Mouse (Mus musculus): Measurements from ENCODE around the gene Lgals3bp.
"Not testable (repeated sequence)": the region's sequence is repeated elsewhere in the genome, so short reads cannot be mapped to it uniquely, and the experiment has no call there.

Lgals3bp gene

GRCm38 (mm10) chr11:118397806-118398530 is 3.9 kb downstream of the Lgals3bp start:
- DNase-seq = no peak

- DNase-seq = no peak
Measured at GRCm38 (mm10) chr11:118394538-118394937, 7.4 kb downstream of the Lgals3bp start.

- DNase-seq = no peak
Measured at GRCm38 (mm10) chr11:118393991-118394390, 7.9 kb downstream of the Lgals3bp start.

GRCm38 (mm10) chr11:118387816-118388215 is 14.1 kb downstream of the Lgals3bp start:
- not testable (repeated sequence) for DNase-seq

GRCm38 (mm10) chr11:118379251-118380009 is 22.5 kb downstream of the Lgals3bp start:
- peak; percentile 87 for DNase-seq

GRCm38 (mm10) chr11:118378656-118379055 is 23.2 kb downstream of the Lgals3bp start:
- no peak for DNase-seq

- DNase-seq = not testable (repeated sequence)
Measured at GRCm38 (mm10) chr11:118376323-118376722, 25.6 kb downstream of the Lgals3bp start.

GRCm38 (mm10) chr11:118375881-118376280 is 26.0 kb downstream of the Lgals3bp start:
- DNase-seq = no peak

GRCm38 (mm10) chr11:118375461-118375860 is 26.4 kb downstream of the Lgals3bp start:
- no peak for DNase-seq

GRCm38 (mm10) chr11:118375006-118375405 is 26.9 kb downstream of the Lgals3bp start:
- DNase-seq = peak; percentile 21

GRCm38 (mm10) chr11:118374506-118374905 is 27.4 kb downstream of the Lgals3bp start:
- DNase-seq = no peak

- no peak for DNase-seq
Measured at GRCm38 (mm10) chr11:118372641-118373040, 29.3 kb downstream of the Lgals3bp start.

GRCm38 (mm10) chr11:118371876-118372275 is 30.0 kb downstream of the Lgals3bp start:
- DNase-seq = no peak

GRCm38 (mm10) chr11:118369657-118370056 is 32.2 kb downstream of the Lgals3bp start:
- DNase-seq = no peak

GRCm38 (mm10) chr11:118369251-118369650 is 32.6 kb downstream of the Lgals3bp start:
- no peak for DNase-seq

GRCm38 (mm10) chr11:118368330-118368729 is 33.6 kb downstream of the Lgals3bp start:
- DNase-seq = no peak

GRCm38 (mm10) chr11:118366559-118366958 is 35.3 kb downstream of the Lgals3bp start:
- no peak for DNase-seq

- no peak for DNase-seq
Measured at GRCm38 (mm10) chr11:118366108-118366507, 35.8 kb downstream of the Lgals3bp start.

- peak; percentile 77 for DNase-seq
Measured at GRCm38 (mm10) chr11:118365171-118365570, 36.7 kb downstream of the Lgals3bp start.

GRCm38 (mm10) chr11:118364021-118364420 is 37.9 kb downstream of the Lgals3bp start:
- no peak for DNase-seq

- peak; percentile 79 for DNase-seq
Measured at GRCm38 (mm10) chr11:118362971-118363518, 38.8 kb downstream of the Lgals3bp start.

- DNase-seq = no peak
Measured at GRCm38 (mm10) chr11:118362501-118362900, 39.4 kb downstream of the Lgals3bp start.

GRCm38 (mm10) chr11:118360907-118361341 is 41.0 kb downstream of the Lgals3bp start:
- no peak for DNase-seq

- no peak for DNase-seq
Measured at GRCm38 (mm10) chr11:118360491-118360890, 41.4 kb downstream of the Lgals3bp start.
